Mouse (Mus musculus) spleen, postnatal 4 days (tissue): Measurements from ENCODE around the gene Mpc2.

Source experiments
- DNase-seq, 2 experiments: peaks; one replicate each; pipeline ENCODE4 v3.0.0; 2022; ENCODE audit warnings: low spot score in 2 of 2

Mpc2 gene

DNA sequence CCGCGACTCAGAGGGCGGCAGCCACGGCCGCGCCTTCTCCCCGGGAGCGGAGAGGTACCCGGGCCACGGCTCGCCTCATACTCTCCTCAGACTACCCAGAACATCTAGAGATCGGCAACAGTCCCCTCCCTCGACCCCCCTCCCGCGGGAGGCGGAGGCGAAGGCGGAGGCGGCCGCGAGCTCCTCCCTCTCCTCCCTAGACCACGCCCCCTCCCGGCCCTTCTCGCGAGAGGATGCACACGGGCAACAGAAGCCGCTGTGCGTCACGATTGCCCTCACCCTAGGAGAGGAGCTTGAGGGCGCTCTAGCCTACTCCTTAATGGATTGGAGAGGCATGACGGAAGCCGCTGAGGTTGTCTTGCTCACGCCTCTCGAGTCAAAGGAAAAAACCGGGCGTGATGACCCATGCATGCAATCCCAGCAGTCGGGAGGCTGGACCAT lies at the start of gene Mpc2, which contains the start of gene Dcaf6:
TSS of gene Mpc2 (plus strand) at position 278 of the 441 bp plus-strand sequence.
TSS of gene Dcaf6 (minus strand) at position 116 of the 441 bp plus-strand sequence.
- DNase-seq, result peak; percentile 100

DNA sequence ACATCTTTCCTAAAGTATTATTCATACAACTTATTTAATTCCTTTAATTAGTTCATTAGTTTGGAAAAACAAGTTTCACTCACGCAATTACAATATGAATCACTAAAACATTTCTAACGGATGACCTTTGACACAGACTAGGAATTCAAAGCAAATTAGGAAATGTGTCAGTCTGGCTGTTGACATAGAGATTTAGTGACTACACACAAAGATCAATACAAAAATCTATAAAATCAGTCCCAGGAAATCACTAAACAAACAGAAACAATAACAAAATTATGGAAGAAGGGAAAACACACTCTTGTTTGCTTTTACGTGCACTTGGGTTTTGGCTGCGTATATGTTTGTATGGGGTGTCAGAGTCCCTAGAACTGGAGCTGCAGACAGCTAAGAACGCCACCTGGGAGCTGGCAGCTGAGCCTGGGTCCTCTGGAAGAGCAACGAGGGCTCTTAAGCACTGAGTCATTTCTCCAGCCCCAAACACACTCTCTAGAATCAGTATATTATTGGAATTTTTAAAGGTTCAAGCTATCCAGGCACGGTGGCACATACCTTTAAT lies 39.0 kb upstream of the Mpc2 start:
- no peak for DNase-seq

GRCm38 (mm10) chr1:165426254-165426653 lies 34.2 kb upstream of the Mpc2 start:
- DNase-seq, result peak in 1 of 2 experiments; percentile 51

DNA sequence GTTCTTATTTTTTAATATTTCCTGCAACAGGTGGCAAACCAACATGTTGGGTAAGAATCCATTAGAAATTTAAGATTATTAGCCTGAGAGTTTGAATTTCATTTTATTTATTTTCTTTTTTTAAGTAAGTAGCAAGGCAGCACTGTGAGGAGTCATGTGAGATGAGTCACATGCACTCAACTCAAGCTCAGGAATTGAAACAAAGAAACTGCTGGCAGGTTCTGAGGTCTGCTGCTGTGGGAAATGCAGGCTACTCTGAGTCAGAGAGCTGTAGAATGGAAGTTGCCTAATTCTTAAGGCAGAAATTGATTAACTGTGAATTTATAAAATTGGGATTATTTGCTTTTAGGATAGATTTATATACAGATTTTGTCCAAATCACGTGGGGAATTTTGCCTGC lies 27.6 kb upstream of the Mpc2 start:
- DNase-seq, result no peak

DNA sequence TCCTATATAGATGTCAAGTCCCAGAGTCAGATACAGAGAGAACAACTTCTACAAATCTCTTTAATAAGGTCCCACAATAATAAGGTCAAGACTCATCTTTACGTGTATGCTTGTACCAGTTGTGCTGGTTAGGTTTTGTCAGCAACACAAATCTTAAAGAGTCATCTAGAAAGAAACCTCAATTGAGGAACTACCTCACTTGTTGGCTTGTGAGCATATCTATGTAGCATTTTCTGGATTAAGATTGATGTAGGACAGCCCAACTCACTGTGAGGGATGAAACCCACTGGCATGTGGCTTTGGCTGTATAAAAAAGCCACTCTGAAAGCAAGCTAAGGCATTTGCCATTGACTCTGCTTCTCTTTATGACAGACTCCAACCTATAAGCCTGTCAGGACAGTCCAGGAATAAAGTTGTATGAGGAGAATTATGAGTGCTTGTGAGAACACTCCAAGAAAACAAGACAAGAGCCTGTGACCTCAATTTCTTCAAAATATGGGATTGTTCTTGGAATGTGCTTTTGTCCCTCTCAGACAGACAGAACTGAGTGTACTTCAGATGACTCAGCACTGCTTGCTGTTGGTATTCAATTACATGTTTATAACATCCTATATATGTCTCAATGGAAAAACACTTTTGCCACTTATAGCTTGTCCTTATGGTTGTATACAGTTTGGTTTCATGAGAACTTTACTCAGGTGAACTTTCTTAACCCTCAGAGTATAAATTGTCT lies 22.0 kb upstream of the Mpc2 start:
- no peak for DNase-seq

DNA sequence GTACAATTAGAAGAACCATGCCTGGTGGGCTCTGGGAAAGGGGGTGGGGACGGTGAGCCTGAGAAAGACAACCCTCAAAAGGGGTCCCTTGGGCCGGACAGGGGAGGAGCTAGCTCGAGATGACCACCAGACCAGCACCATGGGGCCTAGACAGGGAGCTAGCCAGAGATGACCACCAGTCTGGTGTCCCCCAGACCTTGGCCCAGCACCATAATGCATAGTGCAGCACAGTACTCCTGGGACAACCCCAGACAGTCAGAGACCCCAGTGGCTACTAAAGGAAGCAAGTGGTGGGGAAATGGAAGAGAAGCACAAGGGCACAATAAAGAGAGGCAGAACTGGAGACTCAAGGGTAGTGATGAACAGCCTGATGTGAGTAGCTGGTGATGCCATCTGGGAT lies 19.6 kb upstream of the Mpc2 start:
- DNase-seq, result no peak

- no peak for DNase-seq
Measured at GRCm38 (mm10) chr1:165441201-165441600, 19.2 kb upstream of the Mpc2 start.

GRCm38 (mm10) chr1:165441719-165442118 lies 18.7 kb upstream of the Mpc2 start:
- DNase-seq, result no peak

- DNase-seq, result no peak
Measured at GRCm38 (mm10) chr1:165459041-165459502, 1.4 kb upstream of the Mpc2 start.

- peak; percentile 57 to 84 for DNase-seq
Measured at GRCm38 (mm10) chr1:165459503-165460181, 795 bp upstream of the Mpc2 start.

DNA sequence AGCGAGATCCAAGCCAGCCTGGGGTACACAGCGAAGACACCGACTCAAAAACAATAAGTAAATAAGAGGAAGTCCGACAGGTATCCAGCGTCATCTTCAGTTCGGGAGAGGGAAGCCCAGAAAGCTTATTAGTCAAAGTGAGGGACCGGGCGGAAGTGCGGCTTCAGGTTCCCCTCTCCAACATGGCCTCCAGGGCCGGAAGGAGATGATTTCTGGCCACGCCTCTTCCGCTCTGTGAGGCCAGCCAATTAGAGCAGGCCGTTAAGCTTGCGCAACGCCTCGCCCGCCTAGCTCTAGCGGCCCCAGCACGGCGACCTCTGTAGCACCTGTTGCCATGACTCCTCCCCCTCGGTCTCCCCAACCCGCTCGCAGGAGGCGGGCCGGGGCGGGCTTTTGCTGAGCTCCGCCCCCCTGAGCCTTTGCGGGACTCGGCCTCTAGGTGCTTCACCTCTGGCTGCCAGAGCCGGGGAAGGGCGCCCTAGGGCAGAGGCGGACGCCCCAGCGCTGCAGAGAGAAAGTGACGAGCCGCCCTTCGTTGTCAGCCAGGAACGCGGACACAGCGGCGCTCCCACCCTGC lies 452 bp downstream of the Mpc2 start:
- DNase-seq, result peak; percentile 99 to 100

DNA sequence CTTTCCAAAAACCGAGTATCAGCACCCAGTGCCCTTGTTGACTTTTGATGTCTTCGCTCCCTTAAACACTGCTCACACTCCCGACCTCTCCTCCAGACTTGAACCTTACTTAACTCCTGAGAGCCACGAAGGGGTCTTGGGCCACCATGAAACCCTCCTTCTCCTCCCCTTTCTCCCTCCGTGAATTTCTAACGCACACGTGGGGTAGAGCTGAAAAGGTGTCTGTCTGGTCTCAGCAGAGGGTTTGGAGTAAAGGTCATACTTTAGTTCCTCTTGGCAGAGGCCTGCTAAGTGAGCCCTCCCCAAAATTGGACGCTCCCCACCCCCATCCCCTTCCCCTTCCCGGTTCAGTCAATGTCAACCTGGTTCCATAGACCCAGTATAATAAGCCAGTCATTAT lies 1.2 kb downstream of the Mpc2 start:
- no peak for DNase-seq

DNA sequence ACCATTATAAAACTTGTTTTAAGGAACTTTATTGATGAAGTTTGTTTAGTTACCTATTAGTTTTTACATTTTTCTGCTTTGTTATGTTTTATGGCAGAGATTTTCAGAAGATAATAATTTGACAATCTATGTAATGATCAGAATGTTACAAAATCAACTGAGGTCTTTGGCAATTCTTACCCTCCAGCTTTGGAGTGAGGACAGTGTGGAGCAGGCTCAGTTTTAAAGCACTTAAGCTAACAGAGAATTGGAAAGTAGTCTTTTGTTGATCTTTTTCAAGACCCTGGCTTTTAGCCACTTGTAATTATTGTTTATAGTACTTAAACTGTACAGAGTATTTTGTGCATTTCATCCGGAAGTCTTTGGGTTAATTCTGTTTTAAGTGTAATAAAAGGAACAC lies 2.4 kb downstream of the Mpc2 start:
- DNase-seq, result no peak

GRCm38 (mm10) chr1:165464574-165464973 lies 4.1 kb downstream of the Mpc2 start:
- DNase-seq, result no peak

- no peak for DNase-seq
Measured at GRCm38 (mm10) chr1:165468971-165469370, 8.5 kb downstream of the Mpc2 start.

DNA sequence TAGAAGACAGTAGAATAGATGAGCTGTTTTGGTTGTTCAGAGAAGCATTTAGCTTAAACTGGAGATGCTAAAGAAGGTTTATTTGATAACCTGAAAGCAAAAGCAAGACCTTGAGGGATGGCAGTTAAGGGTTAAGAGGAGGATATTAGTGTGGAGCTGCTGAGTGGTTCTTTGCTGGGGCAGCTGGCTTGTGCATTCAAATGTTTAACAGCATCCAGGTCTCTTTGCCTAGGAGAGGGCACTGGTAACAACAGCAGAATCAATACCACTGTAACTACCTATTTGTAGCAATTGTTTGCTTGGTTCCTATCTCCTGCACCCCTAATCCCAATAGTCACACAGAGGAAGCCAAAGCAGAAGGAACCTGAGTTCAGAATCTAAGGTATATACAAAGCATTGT lies 9.3 kb downstream of the Mpc2 start:
- no peak for DNase-seq

DNA sequence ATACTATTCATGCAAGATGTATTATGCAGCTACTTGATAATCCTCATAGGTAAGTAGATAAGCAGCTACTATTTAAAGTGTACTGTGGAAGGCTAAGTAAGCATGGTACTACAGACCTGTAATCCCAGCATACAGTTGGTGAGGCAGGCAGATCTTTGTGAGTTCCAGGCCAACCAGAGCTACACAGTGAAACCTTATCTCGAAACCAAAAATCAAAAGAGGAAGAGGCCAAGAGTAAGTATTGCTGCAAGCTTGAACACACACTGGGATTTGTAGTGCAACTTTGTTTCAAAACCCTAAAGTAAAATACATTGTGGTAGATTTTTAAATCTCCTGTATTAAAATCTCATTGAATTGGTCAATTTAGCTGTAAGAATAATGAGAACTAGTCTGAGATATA lies 11.1 kb downstream of the Mpc2 start:
- no peak for DNase-seq

DNA sequence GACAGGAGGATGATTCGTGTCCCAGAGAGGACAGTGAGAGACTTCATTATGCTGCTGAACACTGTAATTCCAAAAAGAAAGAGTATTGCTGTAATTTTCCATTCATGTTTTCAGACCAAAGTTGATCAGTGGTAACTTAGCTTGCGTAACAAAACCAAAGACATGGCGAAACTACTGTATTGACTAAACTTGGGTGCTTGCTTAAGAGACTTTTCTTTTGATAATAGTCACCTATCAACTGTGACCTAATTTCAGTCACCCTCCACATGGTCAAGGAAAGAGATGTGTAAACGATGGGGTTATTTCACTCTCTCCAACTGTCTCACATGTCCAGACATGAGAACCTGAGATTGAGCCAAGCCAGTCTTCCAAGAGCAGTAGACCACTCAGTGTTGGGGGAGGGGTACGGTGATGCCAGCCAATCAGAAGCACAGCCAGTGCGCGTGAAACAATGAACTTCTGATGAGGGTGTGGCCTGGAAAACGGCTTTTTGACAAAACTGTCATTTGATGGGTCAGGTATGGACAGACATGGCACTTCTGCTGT lies 24.3 kb downstream of the Mpc2 start, which contains the start of gene Adcy10:
TSS of gene Adcy10 (plus strand) at position 496 of the 546 bp plus-strand sequence.
- no peak for DNase-seq

DNA sequence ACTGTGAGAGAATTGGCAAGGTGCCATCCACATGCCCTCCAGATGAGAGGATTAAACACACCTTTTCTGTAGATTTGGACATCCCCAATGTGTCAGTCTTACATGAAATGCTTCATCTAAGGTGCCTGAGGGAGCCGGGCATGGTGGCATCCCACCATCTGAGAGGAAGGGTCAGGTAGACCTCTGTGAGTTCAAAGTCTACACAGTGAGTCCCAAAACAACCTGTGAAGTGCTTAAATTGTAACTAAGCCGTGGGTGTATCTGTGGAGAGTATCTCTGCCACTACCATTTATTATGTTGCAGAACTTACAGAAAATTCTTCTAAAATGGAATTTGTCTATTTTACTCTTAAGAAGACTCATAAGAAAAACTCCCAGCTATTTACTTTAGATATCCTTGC lies 25.7 kb downstream of the Mpc2 start:
- no peak for DNase-seq

DNA sequence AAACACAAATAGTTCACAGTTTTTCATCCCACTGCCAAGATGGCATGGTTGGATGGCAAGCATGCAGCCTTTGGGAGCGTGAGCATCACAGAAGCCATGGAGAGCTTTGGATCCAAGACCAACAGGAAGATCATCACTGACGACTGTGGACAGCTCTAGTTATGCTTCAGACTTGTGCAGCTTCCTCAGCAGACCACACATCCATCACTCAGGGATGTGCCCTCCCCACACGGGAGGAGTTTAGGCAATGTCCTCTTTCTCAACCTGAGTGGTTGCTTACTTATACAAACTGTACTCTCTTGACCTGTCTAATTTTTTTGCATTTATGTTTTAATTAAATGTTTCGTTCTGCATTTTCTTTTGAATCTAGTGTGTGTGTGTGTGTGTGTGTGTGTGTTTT lies 28.8 kb downstream of the Mpc2 start:
- DNase-seq, result no peak

DNA sequence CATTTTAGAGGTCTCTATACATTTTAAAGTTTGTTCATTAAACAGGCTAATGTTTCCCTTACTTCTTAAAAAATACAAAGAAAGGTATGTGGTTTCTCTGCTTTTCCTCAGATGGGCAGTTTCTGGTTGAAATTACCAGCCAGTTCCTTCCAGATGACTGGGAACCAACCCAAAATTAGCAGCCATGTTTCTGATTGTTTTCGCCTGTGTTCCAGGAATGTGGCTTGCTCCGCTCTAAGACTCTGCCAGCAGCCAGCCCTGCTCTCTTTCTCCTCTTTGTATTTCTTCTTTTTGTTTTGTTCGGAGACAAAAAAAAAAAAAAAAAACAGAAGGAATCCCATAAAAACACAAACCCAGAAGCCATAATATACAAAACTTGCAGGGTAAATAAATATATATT lies 38.4 kb downstream of the Mpc2 start:
- no peak for DNase-seq
